Mouse (Mus musculus) G1E (cell line): ENCODE measurements around the gene Srp54b.
"Not testable (repeated sequence)": the region's sequence is repeated elsewhere in the genome, so short reads cannot be mapped to it uniquely, and the experiment has no call there.

Experiments used
- CTCF ChIP-seq: IDR thresholded peaks from 2 replicates; pipeline ENCODE4 v1.5.1; 2012; ENCODE audit warnings: low read depth, low read length, inconsistent platforms, mixed read lengths
- TAL1 ChIP-seq: conservative IDR thresholded peaks from 2 replicates; pipeline ENCODE4 v1.6.1; 2012; ENCODE audit warnings: low read depth, low read length, inconsistent platforms, mixed read lengths

- not testable (repeated sequence) for TF ChIP-seq CTCF, TAL1
Measured at GRCm38 (mm10) chr12:55229626-55230519, 75.0 kb downstream of the Srp54b start, which contains the start of gene Srp54c.
